Mouse (Mus musculus) heart, embryonic 15.5 days (tissue): Measurements from ENCODE around the gene Ankmy2. TPM values are rescaled to one million over a fixed set of nuclear protein-coding genes. Genes with fewer than 3 reads are reported as not detected.
"Not testable (repeated sequence)": the region's sequence is repeated elsewhere in the genome, so short reads cannot be mapped to it uniquely, and the experiment has no call there.

Experiments used
- ATAC-seq: fragments of 200-750 bp; cut with Nextera tagmentation; replicated peaks from 2 replicates; pipeline ENCODE4 v1.8.0; 2017; ENCODE audit warnings: low read depth, moderate TSS enrichment; ENCODE audit not compliant: insufficient number of reproducible peaks, insufficient read depth, low FRiP score
- H3K27ac ChIP-seq: fragments of 300-500 bp; sonication (generic); 2 replicates; pipeline ENCODE4 v1.5.1; 2015; ENCODE audit warnings: mild to moderate bottlenecking, inconsistent platforms
- H3K27me3 ChIP-seq: fragments of 300-500 bp; sonication (generic); 2 replicates; pipeline ENCODE4 v1.6.1; 2015; ENCODE audit warnings: inconsistent platforms
- H3K36me3 ChIP-seq: fragments of 300-500 bp; sonication (generic); 2 replicates; pipeline ENCODE4 v1.6.1; 2015; ENCODE audit warnings: mild to moderate bottlenecking, inconsistent platforms
- H3K4me1 ChIP-seq: fragments of 300-500 bp; sonication (generic); replicated peaks from 2 replicates; pipeline ENCODE4 v1.6.1; 2015; ENCODE audit warnings: inconsistent platforms
- H3K4me2 ChIP-seq: fragments of 300-500 bp; sonication (generic); 2 replicates; pipeline ENCODE4 v1.6.1; 2015; ENCODE audit warnings: inconsistent platforms, mild to moderate bottlenecking, moderate library complexity
- H3K4me3 ChIP-seq: fragments of 300-500 bp; sonication (generic); 2 replicates; pipeline ENCODE4 v1.5.1; 2015; ENCODE audit warnings: mild to moderate bottlenecking, inconsistent platforms
- H3K9ac ChIP-seq: fragments of 300-500 bp; sonication (generic); 2 replicates; pipeline ENCODE4 v1.6.1; 2015; ENCODE audit warnings: mild to moderate bottlenecking, inconsistent platforms
- H3K9me3 ChIP-seq: fragments of 300-500 bp; sonication (generic); replicated peaks from 2 replicates; pipeline ENCODE4 v1.6.1; 2016; ENCODE audit warnings: inconsistent platforms
- WGBS: fragments of 180-500 bp; shearing (Covaris S2); methylation state at CpG from one replicate; pipeline ENCODE4 v1.1.7; 2015; ENCODE audit warnings: mixed read lengths; 5-methylcytosine and 5-hydroxymethylcytosine counted together
- polyA plus RNA-seq: library from polyadenylated mRNA; unstranded; fragments of >200 nt; fragmentation: Nextera tagmentation; extraction: Ambion mirVana; gene quantifications from 2 replicates; pipeline ENCODE4 v1.2.1, GENCODE M21; 2015

Gene Ankmy2
- polyA plus RNA-seq, 1 experiment from 2014 or later = 27.0 TPM

- WGBS = 3% methylated on average over 26 of the region's 26 CpGs
- peak; percentile 38 for ATAC-seq
- H3K9ac ChIP-seq = peak within 1 kb of the TSS; percentile 86
Observed at GRCm38 (mm10) chr12:36157638-36158308, 859 bp downstream of the Ankmy2 start, which contains the start of gene Bzw2. TSS of gene Bzw2 (minus strand) at chr12:36158080.

GRCm38 (mm10) chr12:36164126-36164791 is 7.3 kb downstream of the Ankmy2 start:
- Histone ChIP-seq H3K27me3 (no peaks in the 10 kb centered on the region), H3K36me3 (no peaks in the 10 kb centered on the region), H3K4me3 (no peak overlapping the region), H3K4me2 (no peak overlapping the region), H3K27ac (no peak overlapping the region), H3K9me3 (no peaks in the 10 kb centered on the region), H3K4me1 (peaks cover 23% of the 10 kb centered on the region), H3K9ac (no peak overlapping the region)
- WGBS = 37% methylated on average over 7 of the region's 7 CpGs
- ATAC-seq = no peak

More at GRCm38 (mm10) chr12:36157638-36158308, 859 bp downstream of the Ankmy2 start, which contains the start of gene Bzw2:
- H3K9me3 ChIP-seq = no peaks in the 10 kb centered on the region
- H3K4me2 ChIP-seq = peak within 1 kb of the TSS; percentile 67
- H3K36me3 ChIP-seq = no peaks in the 10 kb centered on the region
- no peaks in the 10 kb centered on the region for H3K27me3 ChIP-seq
- H3K4me3 ChIP-seq = peak within 1 kb of the TSS; percentile 84
- peaks cover 20% of the 10 kb centered on the region for H3K4me1 ChIP-seq
- peak within 1 kb of the TSS; percentile 96 for H3K27ac ChIP-seq

DNA sequence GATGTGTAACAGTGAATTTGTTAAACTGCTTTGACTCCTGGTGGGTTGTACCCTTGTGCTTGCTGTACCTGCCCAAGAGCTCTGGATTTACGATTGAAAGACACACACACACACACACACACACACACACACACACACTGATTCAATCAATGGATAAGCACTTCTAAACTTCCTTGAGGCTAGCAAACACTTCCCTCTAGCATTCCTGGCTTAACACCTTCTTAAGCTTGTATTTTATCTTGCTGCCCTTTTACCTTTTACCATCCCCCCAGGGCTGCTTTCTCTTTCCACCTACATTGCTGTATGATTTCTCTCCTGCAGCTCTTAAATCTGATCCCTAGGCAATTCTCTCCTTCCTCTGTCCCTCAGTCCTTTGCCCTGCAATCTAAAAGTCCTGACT is 8.4 kb downstream of the Ankmy2 start:
- Histone ChIP-seq H3K27me3 (no peaks in the 10 kb centered on the region), H3K36me3 (no peaks in the 10 kb centered on the region), H3K4me2 (no peak overlapping the region), H3K4me1 (peaks cover 23% of the 10 kb centered on the region), H3K9ac (no peak overlapping the region), H3K9me3 (no peaks in the 10 kb centered on the region), H3K27ac (peak overlapping the region; percentile 24; the same call in 1 of the 2 replicates), H3K4me3 (no peak overlapping the region)
- ATAC-seq = no peak
- 72% methylated on average over 1 of the region's 1 CpGs for WGBS

DNA sequence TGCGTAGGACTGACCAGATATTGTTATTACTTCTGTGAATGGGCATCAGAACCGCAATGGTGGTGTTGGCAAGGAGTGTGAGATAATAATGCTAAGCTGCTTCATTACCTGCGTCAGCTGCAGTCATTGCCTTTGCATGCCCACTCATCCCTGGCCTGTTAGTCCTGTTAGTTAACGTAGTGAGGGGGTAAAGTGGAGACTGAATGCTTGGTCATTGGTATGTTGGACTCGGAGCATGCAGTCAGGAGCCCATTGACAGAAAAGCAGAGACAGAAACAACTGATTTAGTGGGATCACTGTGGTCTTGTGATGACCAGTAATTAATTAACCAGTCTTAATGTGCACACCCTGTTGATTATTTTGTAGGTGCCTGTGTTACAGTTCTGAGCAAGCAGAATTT is 20.3 kb downstream of the Ankmy2 start:
- no peak for ATAC-seq
- Histone ChIP-seq H3K36me3 (peaks cover 36% of the 10 kb centered on the region), H3K9ac (no peak overlapping the region), H3K9me3 (no peaks in the 10 kb centered on the region), H3K4me1 (peaks cover under 1% of the 10 kb centered on the region; the same call in 1 of the 2 replicates), H3K27ac (no peak overlapping the region), H3K4me3 (no peak overlapping the region), H3K4me2 (no peak overlapping the region), H3K27me3 (no peaks in the 10 kb centered on the region)
- WGBS = 96% methylated on average over 5 of the region's 5 CpGs

- Histone ChIP-seq H3K4me3 (no peak overlapping the region), H3K27ac (peak overlapping the region; percentile 60), H3K27me3 (no peaks in the 10 kb centered on the region), H3K36me3 (peaks cover 23% of the 10 kb centered on the region), H3K9me3 (no peaks in the 10 kb centered on the region), H3K9ac (no peak overlapping the region), H3K4me1 (peaks cover 3% of the 10 kb centered on the region; the same call in 1 of the 2 replicates), H3K4me2 (no peak overlapping the region)
- ATAC-seq = peak; percentile 80
- 61% methylated on average over 6 of the region's 6 CpGs for WGBS
Observed at GRCm38 (mm10) chr12:36182570-36182969, 25.7 kb downstream of the Ankmy2 start.

DNA sequence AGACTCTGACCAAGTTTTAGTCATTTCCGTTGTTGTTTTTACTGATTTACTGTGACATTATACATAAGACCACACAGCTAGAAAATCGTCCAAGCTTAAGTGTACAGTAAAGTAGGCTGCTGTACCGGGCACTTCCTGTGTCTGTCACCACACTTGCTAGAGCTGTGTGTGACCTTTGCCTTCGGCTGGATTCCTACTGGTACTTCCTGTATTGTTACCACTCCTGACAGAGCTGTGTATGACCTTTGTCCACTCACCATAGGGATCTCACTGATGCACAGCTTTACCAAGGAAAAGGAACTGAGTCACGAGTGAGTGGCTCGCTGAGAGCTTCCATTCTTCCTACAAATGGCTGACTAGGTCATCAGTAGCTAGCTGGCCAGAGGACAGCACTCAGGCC is 30.2 kb downstream of the Ankmy2 start:
- 66% methylated on average over 6 of the region's 6 CpGs for WGBS
- Histone ChIP-seq H3K27ac (no peak overlapping the region), H3K4me1 (peaks cover 3% of the 10 kb centered on the region; the same call in 1 of the 2 replicates), H3K36me3 (peaks cover 57% of the 10 kb centered on the region), H3K4me3 (no peak overlapping the region), H3K4me2 (no peak overlapping the region), H3K27me3 (no peaks in the 10 kb centered on the region), H3K9ac (no peak overlapping the region), H3K9me3 (no peaks in the 10 kb centered on the region)
- no peak for ATAC-seq

DNA sequence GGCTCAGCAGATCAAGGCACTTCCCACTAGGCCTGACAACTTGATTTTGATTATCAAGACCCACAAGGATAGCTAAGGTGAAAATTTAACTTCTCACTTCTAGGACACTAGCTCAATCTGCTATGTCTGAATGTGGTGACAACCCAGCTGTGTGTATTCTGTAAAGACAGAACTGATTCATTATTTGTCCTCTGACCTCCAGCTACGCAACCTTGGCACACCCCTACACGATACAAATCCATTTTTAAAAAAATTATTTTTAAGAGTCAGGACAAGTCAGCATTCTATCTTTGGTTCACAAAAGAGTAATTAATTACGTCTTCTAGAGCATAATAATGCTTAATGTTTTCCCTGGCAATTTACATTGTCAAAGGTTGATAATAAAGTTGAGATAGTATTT is 32.7 kb downstream of the Ankmy2 start:
- Histone ChIP-seq H3K9ac (no peak overlapping the region), H3K27me3 (no peaks in the 10 kb centered on the region), H3K4me2 (no peak overlapping the region), H3K4me1 (no peaks in the 10 kb centered on the region), H3K36me3 (peaks cover 64% of the 10 kb centered on the region), H3K9me3 (no peaks in the 10 kb centered on the region), H3K27ac (no peak overlapping the region), H3K4me3 (no peak overlapping the region)
- no peak for ATAC-seq
- 92% methylated on average over 3 of the region's 3 CpGs for WGBS

- H3K4me2 ChIP-seq = no peak overlapping the region
- WGBS = 87% methylated on average over 5 of the region's 5 CpGs
- H3K4me3 ChIP-seq = no peak overlapping the region
- peaks cover 68% of the 10 kb centered on the region for H3K36me3 ChIP-seq
- no peak for ATAC-seq
- H3K9me3 ChIP-seq = no peaks in the 10 kb centered on the region
- no peak overlapping the region for H3K9ac ChIP-seq
- no peaks in the 10 kb centered on the region for H3K27me3 ChIP-seq
- no peaks in the 10 kb centered on the region for H3K4me1 ChIP-seq
- no peak overlapping the region for H3K27ac ChIP-seq
Observed at GRCm38 (mm10) chr12:36190343-36190742, 33.4 kb downstream of the Ankmy2 start.

DNA sequence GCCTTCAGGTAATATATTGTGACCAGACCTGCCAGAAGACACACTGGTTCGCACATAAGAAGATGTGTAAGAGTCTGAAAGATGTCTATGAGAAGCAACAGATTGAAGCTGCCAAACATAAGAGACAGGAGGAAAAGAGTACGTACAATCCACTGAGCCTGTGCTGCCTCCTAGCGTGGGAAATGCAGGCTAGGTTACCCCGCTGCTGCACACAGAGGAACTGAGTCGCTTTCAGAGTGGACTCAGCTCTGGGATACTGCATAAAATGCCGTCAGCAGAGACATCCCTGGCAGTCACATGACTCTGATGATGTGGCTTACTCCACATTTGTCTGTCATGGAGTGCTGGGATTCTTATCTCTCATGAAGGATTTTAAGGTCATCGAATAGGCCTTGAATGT is 38.1 kb downstream of the Ankmy2 start:
- Histone ChIP-seq H3K4me3 (no peak overlapping the region), H3K27me3 (no peaks in the 10 kb centered on the region), H3K27ac (no peak overlapping the region), H3K4me1 (no peaks in the 10 kb centered on the region), H3K9me3 (0 out of 2 replicates have a peak, but pooled peaks cover 6% of the 10 kb centered on the region), H3K4me2 (no peak overlapping the region), H3K36me3 (peaks cover 76% of the 10 kb centered on the region), H3K9ac (no peak overlapping the region)
- 90% methylated on average over 7 of the region's 7 CpGs for WGBS
- no peak for ATAC-seq

DNA sequence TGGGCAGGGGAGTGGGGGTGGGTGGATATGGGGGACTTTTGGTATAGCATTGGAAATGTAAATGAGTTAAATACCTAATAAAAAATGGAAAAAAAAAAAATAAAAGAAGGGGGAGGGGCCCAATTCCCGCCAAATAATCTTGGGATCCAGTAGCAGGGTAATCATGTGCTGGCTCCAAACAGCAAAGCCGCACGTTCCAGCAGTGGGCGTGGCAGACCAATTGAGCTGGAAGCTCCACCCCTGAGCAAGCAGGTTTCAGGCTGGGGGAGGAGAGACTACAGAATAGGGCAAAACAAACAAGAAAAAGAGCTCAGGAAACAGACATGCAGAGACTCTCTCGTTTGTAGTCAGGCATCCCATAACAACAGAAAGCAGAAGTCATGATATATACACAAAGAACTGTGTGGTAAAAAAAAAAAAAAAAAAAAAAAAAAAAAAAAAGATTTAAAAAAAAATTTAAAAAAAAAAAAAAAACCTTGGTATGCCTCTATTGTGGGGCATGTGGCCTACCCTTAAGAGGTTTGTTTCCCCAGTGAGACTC is 48.7 kb downstream of the Ankmy2 start:
- H3K4me2 ChIP-seq, H3K36me3 ChIP-seq, H3K9ac ChIP-seq, H3K9me3 ChIP-seq, H3K27ac ChIP-seq, H3K4me1 ChIP-seq, ATAC-seq, H3K27me3 ChIP-seq, H3K4me3 ChIP-seq: not testable (repeated sequence)
- 51% methylated on average over 5 of the region's 5 CpGs for WGBS

DNA sequence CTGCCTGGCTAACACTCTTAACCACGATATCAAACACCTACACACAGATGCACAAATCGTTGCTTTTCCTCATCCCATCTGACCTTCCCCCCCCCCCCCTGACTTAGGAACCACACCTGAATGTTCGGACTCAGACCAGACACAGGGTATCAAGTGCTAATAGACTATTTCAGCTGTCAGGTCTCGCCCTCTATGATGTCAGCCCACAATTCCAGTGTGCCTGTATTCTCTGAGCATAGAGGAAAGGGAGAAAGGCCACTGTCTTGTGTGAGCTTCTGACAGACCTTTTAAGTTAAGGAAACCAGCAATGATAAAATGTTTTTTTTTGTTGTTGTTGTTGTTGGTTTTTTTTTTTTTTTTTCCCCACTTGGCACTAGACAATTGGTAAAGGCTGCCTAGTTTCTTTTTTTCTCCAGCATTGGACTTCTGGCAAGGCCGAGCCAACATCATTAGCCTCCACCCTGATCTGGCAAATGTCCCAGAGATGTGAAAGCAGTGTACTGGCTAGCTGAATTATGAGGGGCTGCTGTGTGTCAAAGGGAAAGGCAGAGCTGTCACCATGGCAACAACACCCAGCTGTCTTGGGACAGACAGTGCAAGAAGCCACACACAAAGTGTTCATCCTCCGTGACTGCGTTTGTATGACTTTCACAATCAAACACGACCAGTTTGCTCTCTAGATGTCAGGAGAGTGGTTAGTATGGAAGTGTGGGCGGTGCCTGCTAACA is 50.3 kb downstream of the Ankmy2 start:
- Histone ChIP-seq H3K9me3 (no peaks in the 10 kb centered on the region), H3K27me3 (no peaks in the 10 kb centered on the region), H3K27ac (no peak overlapping the region), H3K4me3 (0 out of 2 replicates have a peak overlapping the region, but pooled peaks have one; percentile 18), H3K4me1 (peaks cover 8% of the 10 kb centered on the region; the same call in 1 of the 2 replicates), H3K9ac (no peak overlapping the region), H3K36me3 (no peaks in the 10 kb centered on the region), H3K4me2 (peak overlapping the region; percentile 46)
- ATAC-seq = peak; percentile 53; the same call in 1 of the 2 replicates
- 40% methylated on average over 9 of the region's 9 CpGs for WGBS
